Mouse (Mus musculus) lung, adult 18-20 months (tissue): ENCODE measurements around the gene Caprin2.
"Not testable (repeated sequence)": the region's sequence is repeated elsewhere in the genome, so short reads cannot be mapped to it uniquely, and the experiment has no call there.

Experiments used
- DNase-seq, 2 experiments: peaks; one replicate each; pipeline ENCODE4 v3.0.0; 2022; ENCODE audit warnings: mixed read lengths in 2 of 2

Caprin2 gene

DNA sequence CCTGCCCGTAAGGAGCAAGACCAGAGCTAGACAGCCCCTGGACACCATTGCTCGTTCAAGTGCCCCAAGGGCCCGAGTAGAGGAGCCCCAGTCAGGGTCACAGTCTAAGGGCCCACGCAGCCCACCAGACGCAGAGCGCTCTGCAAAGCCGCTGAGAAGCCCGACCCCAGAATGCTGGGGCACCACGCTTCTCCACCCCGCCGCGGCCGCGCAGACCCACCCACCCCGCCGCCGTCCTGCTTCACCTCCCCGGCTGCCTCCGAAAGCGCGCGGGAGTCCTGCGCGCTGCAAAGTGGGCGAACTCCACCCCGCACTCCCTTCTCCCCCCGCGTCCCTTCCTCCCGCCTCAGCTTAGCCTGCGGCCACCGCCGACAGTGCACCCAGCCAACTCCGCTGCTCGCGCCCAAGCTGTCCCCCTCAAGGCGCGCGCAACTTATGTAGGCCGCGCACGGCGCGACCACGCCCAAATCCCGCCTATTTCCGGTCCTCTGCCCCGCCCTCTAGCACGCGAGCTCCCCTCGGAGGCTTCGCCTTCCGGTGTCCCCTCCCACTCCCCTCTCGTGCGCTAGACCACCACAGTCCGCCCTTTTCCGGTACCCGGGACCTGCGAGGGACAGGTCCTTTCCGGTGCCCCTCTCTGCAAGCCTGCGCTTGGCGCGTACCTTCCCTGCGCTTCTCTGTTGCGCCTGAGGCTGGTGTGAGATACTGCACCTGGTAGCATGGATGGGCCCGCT lies at the start of gene Caprin2:
Gene Caprin2 (minus strand): TSS at position 465 of the 734 bp plus-strand sequence.
- peak; percentile 89 to 91 for DNase-seq

DNA sequence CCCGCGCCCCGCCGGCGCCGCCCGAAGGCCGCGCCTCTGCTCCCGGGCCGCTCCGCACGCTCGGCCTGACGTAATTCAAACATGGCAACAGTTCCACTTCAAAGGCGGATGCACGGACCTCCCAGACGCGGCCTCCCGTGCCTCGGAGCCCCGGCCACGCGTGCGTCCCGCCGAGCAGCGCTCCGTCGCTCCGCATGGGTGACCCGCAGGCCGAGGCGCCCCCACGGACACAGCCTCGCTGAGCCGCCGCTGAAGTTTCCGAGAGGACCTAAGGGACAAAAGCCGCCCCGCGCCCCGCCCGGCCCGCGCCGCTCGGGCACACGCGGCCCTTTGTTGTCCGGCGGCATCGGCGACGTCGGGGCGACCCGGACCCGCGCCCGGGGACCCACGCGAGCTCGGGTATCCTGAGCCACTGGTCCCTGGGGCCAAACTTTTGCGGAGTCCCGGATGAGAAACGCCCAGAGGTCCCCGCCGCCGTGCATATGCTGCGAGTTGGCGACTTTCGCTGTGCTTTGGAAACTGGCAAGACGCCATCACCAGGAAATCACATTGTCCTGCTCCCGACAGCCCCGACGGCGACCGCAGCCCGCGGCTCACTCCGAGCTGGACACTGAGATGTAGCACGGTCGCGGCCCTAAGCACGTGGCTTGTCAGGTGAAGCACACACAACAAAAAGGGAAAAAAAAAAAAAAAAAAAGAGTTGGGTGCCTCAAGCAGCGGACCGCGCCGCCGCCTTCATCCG lies 48.9 kb upstream of the Caprin2 start:
- DNase-seq = peak; percentile 74 to 77

DNA sequence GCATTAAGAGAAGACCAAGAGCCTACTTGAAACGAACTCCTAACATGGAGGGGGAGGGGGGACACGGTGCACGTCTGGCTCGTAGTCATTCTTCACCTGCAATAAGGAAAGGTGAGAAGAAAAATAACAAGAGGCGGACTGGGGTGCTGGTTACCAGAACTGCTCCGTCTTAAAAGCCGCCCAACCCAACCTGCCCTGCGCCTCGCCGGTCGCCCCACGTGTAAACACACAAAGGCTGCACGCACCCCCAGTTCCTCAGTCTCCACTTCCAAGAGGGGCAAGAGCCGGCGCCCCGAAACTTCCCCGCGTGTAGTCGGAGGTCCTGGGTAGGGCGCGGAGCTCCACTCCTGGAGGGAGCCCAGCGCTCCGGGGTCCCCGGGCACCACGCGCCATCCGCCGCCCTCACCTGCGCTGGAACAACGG lies 48.3 kb upstream of the Caprin2 start:
- peak in 1 of 2 experiments; percentile 20 for DNase-seq

DNA sequence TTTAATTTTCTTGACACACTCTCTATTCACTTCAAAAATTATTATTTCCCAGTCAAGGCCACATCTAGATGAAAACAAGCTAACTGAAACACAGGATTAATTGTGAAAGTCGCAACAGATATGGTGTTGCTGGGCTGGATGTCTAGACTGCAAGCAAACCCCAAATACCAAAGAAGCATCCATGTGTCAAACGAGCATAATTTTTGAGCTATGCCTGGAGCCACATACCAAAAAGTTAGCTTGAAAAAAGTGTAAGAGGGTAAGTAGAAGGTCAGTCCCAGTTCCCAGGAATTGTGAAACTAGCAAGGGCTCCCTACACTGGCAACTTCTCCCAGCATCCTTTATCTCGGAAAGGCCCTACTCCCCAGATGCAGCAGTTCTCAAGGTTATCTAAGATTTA lies 47.7 kb upstream of the Caprin2 start:
- no peak for DNase-seq

DNA sequence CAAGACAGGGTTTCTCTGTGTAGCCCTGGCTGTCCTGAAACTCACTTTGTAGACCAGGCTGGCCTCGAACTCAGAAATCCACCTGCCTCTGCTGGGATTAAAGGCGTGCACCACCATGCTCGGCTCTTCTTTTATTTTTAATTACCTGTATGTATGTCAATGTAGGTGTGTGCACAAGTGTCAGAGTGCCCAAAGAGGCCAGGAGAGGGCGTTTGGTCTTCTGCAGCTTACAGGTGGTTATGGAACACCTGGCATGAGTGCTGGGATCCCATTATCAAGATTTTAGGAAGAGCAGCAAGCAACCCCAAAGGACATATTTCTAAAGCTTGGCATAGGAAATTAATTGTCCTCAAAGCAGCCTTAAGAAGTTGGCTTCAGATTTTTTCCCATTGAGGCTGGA lies 46.4 kb upstream of the Caprin2 start:
- no peak for DNase-seq

DNA sequence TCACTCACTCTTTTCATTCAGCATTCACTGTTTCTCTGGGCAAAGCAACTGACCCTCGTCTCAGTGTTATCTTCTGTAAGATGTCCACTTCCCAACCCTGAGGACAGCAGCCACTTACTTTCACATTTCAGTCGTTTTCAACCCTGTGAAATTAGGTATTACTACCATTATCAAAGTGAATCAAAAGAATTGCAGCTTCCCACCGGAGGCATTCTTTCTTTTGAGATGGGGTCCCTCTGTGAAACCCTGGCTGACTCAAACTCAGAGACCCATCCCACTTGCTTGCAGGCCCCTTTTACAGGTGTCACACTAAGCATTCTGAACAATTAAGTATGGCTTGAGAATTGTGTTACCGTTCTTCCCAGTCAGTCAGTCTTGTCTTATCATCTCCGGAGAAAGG lies 45.8 kb upstream of the Caprin2 start:
- no peak for DNase-seq

DNA sequence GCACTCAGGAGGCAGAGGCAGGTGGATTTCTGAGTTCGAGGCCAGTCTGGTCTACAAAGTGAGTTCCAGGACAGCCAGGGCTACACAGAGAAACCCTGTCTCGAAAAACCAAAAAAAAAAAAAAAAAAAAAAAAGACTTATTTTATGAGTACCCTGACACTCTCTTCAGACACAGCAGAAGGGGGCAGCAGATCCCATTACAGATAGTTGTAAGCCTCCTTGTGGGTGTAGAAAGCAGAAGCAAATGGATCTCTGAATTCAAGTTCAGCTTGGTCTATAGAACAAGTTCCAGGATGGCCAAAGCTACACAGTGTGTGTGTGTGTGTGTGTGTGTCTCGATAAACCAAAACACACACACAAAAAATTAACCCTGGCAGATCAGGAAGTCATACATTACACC lies 44.3 kb upstream of the Caprin2 start:
- DNase-seq = not testable (repeated sequence)

DNA sequence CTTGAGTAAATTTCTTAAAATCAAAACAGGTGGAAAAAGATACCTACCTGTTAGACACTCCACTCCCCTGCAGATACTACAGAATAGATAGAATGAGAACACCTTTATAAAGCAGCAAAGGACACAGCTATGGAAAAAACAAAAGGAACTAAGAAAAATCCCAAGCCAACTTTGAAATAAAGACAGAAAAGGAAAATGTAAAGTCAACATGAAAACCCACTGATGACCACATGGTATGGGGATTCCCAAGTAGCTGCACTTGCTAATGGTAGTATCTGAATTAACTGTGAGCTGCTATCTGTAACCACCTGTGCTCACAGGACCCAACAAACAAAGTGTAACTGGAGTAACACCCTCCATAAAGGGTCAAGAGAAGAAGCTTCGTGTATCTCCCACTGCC lies 41.7 kb upstream of the Caprin2 start:
- DNase-seq = no peak

DNA sequence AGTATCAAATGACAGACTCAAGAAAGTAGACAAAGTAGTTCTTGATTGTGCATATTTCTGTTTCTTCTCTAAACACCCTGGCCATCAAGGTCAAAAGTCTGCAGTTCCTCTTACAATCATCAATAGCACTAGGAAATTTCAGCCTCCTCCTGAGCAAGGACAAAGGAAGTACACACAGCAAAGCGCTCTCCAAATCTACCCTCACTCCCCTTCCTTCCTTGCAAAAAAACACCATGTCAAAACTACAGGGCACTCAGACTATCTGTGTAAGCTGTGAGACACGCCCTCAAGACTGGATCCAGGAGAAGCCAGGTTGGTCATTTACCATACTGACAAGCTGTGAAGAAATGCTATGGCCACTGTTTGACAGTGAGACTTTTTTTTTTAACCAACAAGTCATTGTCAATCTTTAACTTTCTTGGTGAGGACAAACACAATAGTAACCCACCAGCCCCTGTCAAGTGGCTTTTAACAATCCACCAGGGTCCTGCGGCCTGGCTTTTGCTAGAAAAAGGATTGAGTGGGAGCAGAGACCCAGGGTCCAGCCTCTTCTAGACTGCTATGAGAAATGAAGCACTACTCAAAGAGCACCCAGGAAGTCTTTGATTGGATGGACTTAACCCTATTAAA lies 39.0 kb upstream of the Caprin2 start:
- no peak for DNase-seq

DNA sequence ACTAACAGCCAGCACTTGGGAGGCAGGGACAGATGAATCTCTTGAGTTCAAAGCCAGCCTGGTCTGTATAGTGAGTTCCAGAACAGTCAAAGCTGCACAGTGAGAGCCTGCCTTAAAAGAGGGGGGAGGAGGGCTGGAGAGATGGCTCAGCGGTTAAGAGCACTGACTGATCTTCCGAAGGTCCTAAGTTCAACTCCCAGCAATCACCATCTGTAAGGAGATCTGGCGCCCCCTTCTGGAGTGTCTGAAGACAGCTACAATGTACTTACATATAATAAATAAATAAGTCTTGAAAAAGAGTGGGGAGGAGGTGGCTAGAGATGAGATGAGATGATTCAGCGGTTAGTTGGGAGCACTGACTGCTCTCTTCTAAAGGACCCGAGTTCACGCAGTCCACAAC lies 35.2 kb upstream of the Caprin2 start:
- DNase-seq = no peak

DNA sequence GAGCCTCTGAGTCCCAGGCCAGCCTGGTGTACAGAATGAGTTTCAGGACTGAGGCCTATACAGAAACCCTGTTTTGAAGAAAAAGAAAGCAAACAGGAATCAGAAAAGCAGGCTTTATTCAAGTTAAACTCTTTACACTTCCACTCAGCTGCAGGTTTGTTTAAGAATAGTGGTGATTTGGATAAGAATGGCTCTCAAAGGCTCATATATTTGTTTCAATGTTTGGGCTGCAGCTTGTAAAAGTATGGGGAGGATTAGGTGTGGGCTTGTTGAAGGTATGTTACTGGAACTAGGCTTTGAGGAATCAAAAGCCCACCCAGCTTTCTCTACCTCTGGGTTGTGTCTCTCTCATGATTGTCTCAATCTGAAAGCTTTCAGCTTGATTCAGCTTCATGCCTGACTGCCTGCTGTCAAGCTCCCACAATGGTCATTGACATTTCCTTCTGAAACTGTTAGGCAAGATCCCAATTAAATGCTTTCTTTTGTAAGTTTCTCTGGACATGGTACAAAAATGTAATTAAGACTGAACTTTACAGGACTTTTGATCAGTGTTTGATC lies 22.9 kb upstream of the Caprin2 start:
- no peak for DNase-seq

DNA sequence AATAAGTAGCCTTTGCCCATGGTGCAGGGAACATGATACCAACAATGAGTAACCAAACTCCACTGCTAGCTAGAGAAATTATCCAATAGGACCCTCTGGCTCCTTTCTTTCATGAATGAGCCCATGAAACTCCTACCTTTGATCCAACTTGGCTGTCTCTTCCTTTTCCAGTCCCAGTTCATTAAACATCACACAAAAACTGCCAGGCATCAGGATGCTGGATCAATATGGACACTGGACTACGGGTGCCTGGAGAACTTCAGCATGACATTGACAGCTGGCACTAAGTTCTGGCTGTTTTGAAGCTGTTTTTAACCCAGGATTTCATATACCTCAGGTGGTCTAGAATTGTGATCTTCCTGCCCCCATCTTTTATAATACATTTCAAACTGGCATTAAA lies 21.6 kb upstream of the Caprin2 start:
- no peak for DNase-seq

DNA sequence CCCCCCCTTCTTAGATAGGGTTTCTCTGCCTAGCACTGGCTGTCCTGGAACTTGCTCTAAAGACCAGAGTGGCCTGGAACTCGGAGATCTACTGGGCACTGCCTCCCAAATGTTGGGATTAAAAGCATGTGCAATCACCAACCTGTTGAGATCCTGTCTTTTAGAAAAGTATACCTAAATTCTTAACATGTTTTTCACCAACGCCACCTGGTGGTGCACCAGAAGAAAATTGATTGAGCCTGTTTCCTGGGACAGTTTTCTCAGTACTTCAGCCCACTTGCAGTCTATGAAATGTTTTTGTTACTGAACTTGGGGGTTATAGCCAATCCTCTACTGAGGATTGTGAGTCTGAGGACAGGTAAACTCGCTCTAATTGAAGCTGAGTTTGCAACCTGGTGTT lies 20.8 kb upstream of the Caprin2 start:
- DNase-seq = no peak

DNA sequence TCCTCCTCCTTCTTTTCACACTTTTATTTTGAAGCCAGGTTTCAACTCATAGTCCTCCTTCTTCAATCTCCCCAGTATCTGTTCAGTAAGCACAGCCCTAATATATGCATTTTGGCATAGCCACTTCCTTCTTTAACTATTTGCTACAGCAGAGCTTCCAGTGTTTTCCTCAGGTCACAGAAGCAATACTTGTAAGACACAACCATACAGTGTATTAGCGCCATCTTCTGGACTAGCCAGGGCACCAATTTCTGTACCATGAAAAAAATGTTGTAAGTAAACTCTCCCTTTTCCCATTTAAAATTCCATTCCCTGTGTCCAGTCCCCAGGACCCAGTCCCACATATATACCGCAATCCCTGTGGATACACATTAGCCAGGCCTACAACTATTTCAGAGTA lies 17.9 kb upstream of the Caprin2 start:
- DNase-seq = peak; percentile 20 to 45

DNA sequence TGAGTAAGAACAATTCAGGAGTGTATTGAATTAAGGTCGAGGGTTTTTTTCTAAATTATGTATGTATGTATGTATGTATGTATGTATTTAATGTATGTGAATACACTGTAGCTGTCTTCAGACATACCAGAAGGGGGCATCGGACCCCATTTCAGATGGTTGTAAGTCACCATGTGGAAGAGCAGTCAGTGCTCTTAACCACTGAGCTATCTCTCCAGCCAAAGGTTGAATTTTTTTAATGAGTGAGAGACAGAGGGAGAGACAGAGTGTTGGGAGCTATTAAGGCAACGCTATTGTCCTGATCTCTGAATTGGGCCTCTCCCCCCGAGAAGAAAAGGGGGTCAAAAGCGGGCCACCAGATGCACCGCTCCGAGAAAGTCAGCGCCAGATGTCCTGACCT lies 15.9 kb upstream of the Caprin2 start:
- not testable (repeated sequence) for DNase-seq

DNA sequence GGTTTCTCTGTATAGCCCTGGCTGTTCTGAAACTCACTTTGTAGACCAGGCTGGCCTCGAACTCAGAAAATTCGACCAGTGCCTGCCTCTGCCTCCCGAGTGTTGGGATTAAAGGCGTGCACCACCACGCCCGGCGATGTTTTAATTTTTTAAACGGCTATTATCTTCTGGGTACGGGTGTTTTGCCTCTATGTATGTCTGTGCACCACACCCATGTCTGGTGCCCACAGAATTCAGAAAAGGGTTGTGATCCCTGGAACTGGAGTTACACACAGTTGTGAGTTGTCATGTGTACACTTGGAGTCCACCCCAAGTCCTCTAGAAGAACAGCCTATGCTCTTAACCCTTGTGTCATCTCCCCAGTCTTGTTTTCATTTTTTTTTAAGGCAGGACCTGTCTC lies 10.9 kb upstream of the Caprin2 start:
- DNase-seq = no peak

DNA sequence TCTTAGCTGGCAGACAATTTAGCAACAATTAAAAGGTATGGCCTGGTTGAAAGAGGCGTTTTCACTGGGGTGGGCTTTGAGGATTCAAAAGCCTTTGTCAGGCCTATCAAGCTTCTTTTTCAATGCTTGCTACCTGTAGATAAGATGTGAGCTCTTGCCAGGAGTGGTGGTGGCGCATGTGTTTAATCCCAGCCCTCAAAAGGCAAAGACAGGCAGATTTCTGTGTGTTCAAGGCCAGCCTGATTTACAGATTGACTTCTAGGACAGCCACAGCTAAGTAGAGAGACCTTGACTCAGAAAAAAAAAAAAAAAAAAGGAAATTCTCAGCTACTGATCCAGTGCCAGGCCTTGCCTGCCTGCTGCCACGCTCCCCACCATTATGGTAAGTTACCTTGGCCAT lies 6.7 kb upstream of the Caprin2 start:
- no peak for DNase-seq

DNA sequence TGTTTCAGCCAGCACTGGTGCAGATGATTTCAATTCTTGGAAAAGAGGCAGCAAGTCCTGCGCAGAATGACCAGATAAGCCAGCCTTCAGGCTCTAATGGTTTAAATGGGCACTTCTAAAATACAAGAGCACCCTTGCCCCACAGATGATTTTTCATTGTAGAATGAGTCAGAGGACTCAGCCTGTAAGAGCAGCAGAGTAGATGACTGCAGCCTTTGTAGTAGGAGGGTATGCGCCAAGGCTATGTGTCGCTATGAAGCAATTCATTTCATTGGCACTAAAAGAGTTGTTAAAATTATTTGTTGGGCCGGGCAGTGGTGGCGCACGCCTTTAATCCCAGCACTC lies 442 bp upstream of the Caprin2 start:
- no peak for DNase-seq

DNA sequence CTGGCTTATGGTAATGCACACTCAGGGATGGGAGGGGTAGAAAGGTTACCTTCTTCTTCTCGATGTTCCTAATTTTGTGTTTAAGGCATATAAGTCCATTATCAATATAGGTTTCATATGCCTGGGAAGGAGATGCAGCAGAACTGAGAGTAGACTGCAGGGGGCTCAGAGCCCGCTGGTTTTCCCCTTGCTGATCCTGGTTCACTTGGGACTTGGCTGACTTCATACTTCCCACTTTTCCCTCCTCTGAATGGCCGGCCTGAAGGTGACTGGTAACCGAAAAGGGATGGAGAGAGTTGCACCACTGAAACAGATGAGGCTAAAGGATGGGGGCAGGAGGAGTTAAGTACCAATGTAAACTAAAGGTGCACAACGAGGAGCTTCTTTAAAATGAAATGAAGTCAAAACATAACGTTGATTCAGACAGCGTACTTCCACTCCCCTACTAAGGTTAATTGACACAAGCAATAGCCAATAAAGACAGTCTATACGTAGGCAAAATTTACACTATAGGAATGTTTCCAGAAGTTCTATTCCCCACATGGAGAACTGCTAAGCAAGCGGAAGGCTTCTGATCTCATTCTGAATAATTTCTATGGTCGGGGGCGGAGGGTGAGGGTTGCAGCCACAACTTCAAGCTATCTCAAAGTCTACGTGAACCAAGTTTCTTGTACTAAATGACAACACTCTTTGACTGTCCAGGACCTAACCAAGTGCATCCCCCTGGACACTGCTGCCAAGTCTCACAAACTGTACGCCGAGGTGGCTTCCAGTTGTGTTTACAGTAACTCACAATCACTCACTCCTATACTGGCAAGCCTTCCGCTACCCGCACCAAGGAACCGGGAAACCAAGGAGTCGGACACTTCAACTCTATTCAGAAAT lies 907 bp downstream of the Caprin2 start:
- no peak for DNase-seq

DNA sequence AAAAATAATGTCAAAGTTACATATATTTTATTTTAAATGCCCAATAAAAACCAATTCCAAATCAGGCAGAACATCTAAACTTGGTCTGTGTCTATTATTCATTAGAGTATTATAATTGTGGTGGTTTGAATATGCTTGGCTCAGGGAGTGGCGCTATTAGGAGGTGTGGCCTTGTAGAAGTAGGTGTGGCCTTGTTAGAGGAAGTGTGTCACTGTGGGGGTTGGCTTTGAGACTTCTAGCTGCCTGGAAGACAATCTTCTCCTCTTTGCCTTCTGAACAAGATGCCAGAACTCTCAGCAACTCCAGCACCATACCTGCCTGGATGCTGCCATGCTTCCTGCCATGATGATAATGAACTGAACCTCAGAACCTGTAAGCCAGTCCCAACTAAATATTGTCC lies 22.1 kb downstream of the Caprin2 start:
- no peak for DNase-seq

DNA sequence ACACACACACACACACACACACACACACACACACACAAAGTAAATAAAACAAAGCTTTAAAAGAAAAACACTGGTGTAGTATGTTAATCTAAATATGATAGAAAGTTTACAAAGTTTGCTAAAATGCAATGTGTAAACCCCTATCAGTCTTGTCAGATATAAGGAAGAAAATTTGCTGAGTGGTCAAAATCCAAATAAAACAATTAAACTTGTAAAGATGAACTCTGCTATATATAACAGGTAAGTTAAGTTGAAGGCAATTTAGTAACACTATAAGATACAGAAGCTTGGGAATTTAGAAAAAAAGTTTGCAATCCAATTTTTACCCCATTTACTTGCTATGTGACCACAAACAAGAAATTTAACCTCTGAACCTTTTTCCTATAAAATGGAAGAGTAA lies 50.4 kb downstream of the Caprin2 start:
- no peak for DNase-seq

DNA sequence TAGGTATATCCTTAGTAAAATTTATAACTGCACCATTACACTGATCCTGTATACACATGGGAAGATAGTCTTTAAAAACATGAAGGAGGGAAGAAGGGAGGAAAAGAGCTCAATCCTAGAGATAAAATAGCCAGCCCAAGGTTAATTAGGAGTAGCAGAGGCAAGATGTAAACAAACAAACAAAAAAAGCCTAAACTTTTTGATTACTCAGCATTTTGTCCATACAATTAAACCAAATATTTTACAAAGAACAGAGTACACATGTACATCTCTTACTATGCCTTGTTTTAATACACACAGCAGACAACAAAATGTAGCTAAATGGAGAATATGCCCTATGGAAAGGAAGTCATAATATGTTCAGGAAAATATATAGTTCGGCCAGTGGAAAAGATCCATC lies 54.3 kb downstream of the Caprin2 start:
- no peak for DNase-seq

DNA sequence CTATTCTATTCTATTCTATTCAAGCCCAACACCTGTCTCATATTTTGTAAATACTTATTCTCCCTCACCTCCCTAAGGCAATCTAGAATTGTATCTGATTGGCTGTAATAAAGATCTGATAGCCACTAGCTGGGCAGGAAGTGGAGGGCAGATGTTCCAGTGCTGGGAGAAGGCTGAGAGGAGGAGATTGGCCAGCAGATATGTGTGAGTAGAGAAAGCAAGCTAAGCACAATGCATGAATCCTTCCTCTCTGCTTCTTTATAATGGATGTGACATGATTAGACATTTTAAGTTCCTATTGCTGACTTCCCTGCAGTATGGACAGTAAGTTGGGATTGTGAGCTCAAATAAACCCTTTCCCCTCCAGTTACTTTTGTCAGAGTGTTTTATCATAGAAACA lies 57.6 kb downstream of the Caprin2 start:
- DNase-seq = no peak
